Mouse (Mus musculus): ENCODE measurements around the gene Gm44579. TPM values are rescaled to one million over a fixed set of nuclear protein-coding genes. Genes with fewer than 3 reads are reported as not detected.

Gm44579 gene
- polyA plus RNA-seq, 1 experiment from 2014 or later: not detected

DNA sequence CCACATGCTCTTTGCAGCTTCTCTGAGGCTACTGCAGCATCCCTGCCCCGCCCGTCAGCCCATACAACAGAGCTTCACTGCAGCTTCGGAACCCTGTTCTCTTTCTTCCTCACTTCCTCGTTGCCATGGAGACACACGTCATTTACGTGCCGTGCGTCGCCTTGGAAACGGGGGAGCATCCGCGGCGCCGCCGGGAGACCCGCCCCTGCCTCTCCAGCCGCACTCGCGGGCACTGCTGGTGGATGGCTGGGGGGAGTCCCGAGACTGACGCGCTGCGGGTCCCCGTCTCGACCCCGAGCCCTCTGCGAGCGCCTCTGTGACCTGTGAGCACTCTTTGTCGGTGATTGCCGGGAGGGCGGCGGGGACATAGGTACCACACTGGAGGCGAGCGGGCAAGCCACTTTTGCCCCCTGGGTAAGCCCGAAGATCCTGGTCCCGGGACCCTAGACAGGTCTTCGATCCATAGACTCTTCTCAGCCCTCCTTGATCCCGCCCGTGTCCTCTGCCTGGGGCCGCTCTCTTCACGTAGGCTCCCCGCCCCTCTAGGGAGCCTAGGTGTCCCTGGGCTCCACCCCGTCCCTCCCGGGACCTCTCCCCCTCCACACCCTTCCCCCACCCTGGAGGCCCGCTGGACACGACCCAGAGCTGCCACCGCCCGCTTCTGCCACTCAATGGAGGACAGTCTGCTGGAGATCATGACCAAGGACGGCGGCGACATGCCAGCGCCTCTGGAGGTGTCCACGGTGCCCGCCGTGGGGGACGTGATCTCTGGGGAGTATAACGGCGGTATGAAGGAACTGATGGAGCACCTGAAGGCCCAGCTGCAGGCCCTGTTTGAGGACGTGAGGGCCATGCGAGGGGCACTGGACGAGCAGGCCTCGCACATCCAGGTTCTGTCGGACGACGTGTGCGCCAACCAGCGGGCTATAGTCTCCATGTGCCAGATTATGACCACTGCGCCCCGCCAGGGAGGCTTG is 52.8 kb downstream of the Gm44579 start:
- Histone ChIP-seq H3K27ac (replicated peaks) (no peak overlapping the region), H3K27me3 (peaks cover 96% of the 10 kb centered on the region), H3K36me3 (replicated peaks) (no peaks in the 10 kb centered on the region), H3K9me3 (replicated peaks) (no peaks in the 10 kb centered on the region), H3K9ac (no peak overlapping the region), H3K4me1 (replicated peaks) (0 out of 2 replicates have a peak, but pooled peaks cover 3% of the 10 kb centered on the region), H3K4me2 (peak overlapping the region; percentile 30; the same call in 1 of the 2 replicates), H3K4me3 (replicated peaks) (0 out of 2 replicates have a peak overlapping the region, but pooled peaks have one; percentile 8)
- ATAC-seq (ENCODE audit: insufficient read depth): no peak
- WGBS (ENCODE audit: insufficient replicate concordance): 3% methylated on average over 69 of the region's 69 CpGs

DNA sequence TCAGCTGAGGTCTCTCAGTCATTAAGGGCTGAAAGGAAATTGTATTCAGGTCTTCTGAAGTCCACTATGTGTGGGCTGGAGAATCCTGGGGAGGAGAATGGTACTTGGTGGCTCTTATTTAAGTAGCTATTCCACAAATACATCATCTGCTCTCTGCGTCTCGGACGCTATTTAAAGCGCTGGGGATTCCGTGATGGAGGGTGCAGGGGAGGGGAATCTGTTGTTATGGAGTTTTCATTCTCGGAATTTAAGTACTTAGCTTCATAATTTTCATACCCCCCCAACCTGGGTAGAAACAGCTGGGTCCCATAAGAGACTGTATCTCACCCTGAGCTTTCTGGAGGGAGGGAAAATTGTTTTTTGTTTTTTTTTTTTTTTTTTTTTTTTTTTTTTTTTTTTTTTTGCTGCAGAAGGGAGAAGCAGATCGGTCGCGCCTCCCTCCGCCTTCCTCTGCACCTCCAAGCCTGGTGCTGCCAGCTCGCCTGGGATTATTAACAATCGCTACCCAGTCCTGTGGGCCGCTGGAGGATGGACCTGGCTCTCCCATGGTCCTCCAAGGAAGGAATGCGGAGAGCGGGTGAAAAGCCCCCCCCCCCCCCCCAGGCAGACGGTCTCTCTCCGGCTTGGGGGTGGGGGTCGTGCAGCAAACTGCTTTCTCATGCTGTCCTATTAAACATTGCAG is 53.7 kb downstream of the Gm44579 start, which contains the start of gene Ccdc184:
TSS of gene Ccdc184 (plus strand) at position 196 of the 682 bp plus-strand sequence.
- H3K4me3 ChIP-seq (replicated peaks): 0 out of 2 replicates have a peak within 1 kb of the TSS, but pooled peaks have one; percentile 8
- H3K36me3 ChIP-seq (replicated peaks): no peaks in the 10 kb centered on the region
- no peaks in the 10 kb centered on the region for H3K9me3 ChIP-seq (replicated peaks)
- H3K27me3 ChIP-seq: peaks cover 88% of the 10 kb centered on the region
- ATAC-seq (ENCODE audit: insufficient read depth): no peak
- no peak within 1 kb of the TSS for H3K9ac ChIP-seq
- 7% methylated on average over 18 of the region's 18 CpGs for WGBS (ENCODE audit: insufficient replicate concordance)
- no peak within 1 kb of the TSS for H3K27ac ChIP-seq (replicated peaks)
- peak within 1 kb of the TSS; percentile 30; the same call in 1 of the 2 replicates for H3K4me2 ChIP-seq
- H3K4me1 ChIP-seq (replicated peaks): 0 out of 2 replicates have a peak, but pooled peaks cover 3% of the 10 kb centered on the region

- H3K4me2 ChIP-seq: no peak within 1 kb of the TSS
- H3K9me3 ChIP-seq (replicated peaks): no peaks in the 10 kb centered on the region
- 57% methylated on average over 5 of the region's 5 CpGs for WGBS (ENCODE audit: insufficient replicate concordance)
- no peaks in the 10 kb centered on the region for H3K36me3 ChIP-seq (replicated peaks)
- ATAC-seq (ENCODE audit: insufficient read depth): no peak
- no peak within 1 kb of the TSS for H3K27ac ChIP-seq (replicated peaks)
- no peak within 1 kb of the TSS for H3K4me3 ChIP-seq (replicated peaks)
- H3K9ac ChIP-seq: no peak within 1 kb of the TSS
- 0 out of 2 replicates have a peak, but pooled peaks cover 3% of the 10 kb centered on the region for H3K4me1 ChIP-seq (replicated peaks)
- H3K27me3 ChIP-seq: peaks cover 76% of the 10 kb centered on the region
Observed at GRCm38 (mm10) chr15:98165525-98165924, 55.3 kb downstream of the Gm44579 start, which contains the start of gene Asb8. Asb8 (minus strand) TSS chr15:98165625.

DNA sequence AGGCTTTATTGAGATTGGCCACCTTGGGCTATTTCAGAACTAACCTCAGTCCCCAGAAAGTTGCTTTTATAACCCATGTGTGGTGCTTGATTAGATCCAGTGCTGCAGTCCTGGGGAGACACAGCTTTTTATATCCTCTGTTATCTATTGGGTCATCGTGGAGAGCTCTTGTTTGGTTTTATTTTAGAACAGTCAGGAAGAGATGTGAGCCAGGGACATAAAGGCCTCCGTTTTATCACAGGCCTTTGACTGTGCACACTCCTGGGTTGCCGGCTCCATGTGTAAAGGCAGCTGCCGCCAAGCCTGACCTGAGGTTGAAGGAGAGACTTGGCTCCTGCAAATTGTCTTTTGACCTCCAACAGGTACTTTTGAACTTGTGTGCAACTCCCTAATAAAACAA is 58.2 kb downstream of the Gm44579 start:
- Histone ChIP-seq H3K4me1 (replicated peaks) (0 out of 2 replicates have a peak, but pooled peaks cover under 1% of the 10 kb centered on the region), H3K36me3 (replicated peaks) (no peaks in the 10 kb centered on the region), H3K4me2 (no peak overlapping the region), H3K9ac (no peak overlapping the region), H3K27ac (replicated peaks) (no peak overlapping the region), H3K9me3 (replicated peaks) (no peaks in the 10 kb centered on the region), H3K4me3 (replicated peaks) (no peak overlapping the region), H3K27me3 (peaks cover 47% of the 10 kb centered on the region)
- no peak for ATAC-seq (ENCODE audit: insufficient read depth)
- WGBS (ENCODE audit: insufficient replicate concordance): 46% methylated on average over 4 of the region's 4 CpGs

DNA sequence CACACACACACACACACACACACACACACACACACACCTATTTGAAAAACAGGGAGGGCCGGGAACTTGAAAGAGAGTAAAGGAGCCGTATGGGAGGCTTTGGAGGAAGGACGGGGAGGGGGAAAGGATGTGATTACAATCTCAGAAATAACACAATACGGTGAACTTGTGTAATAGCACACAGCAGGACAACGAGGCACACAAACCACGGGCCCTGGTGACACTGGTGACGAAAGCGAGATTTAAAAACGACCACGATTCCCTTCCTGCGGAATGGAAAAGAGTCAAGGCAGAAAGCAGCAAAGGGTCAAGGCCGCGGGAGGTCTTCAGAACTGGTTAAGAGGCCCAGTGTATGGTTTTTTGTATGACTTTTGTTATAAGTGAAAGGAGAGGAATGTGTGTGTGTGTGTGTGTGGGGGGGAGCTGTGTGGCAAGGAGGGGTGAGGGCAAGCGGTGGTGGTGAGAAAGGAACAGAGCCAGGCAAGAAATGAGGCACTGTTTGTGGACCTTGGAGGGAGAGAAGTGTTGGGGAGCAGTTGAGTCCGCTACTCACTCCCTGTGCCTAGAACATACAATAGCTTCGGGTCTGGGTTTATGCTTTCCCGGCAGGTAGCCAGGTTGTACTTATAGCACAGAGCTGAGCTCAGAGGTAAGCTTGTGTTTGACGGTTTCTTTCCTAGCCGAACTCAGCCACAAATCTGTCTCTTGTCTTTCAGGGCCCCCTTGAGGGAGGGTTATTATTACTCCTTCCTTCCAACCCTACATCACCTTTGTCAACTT is 59.6 kb downstream of the Gm44579 start:
- Histone ChIP-seq H3K9me3 (replicated peaks) (no peaks in the 10 kb centered on the region), H3K9ac (no peak overlapping the region), H3K36me3 (replicated peaks) (no peaks in the 10 kb centered on the region), H3K4me1 (replicated peaks) (no peaks in the 10 kb centered on the region), H3K4me2 (no peak overlapping the region), H3K27ac (replicated peaks) (no peak overlapping the region), H3K27me3 (peaks cover 33% of the 10 kb centered on the region), H3K4me3 (replicated peaks) (no peak overlapping the region)
- 50% methylated on average over 19 of the region's 19 CpGs for WGBS (ENCODE audit: insufficient replicate concordance)
- ATAC-seq (ENCODE audit: insufficient read depth): no peak

- H3K9me3 ChIP-seq (replicated peaks): no peaks in the 10 kb centered on the region
- 0 out of 2 replicates have a peak, but pooled peaks cover 4% of the 10 kb centered on the region for H3K27me3 ChIP-seq
- H3K4me3 ChIP-seq (replicated peaks): no peak overlapping the region
- no peaks in the 10 kb centered on the region for H3K36me3 ChIP-seq (replicated peaks)
- 25% methylated on average over 1 of the region's 1 CpGs for WGBS (ENCODE audit: insufficient replicate concordance)
- H3K27ac ChIP-seq (replicated peaks): no peak overlapping the region
- H3K9ac ChIP-seq: no peak overlapping the region
- no peaks in the 10 kb centered on the region for H3K4me1 ChIP-seq (replicated peaks)
- no peak overlapping the region for H3K4me2 ChIP-seq
- ATAC-seq (ENCODE audit: insufficient read depth): no peak
Observed at GRCm38 (mm10) chr15:98157253-98157652, 63.5 kb downstream of the Gm44579 start.

GRCm38 (mm10) chr15:98155944-98156343 is 64.8 kb downstream of the Gm44579 start:
- Histone ChIP-seq H3K36me3 (replicated peaks) (no peaks in the 10 kb centered on the region), H3K4me1 (replicated peaks) (no peaks in the 10 kb centered on the region), H3K27ac (replicated peaks) (no peak overlapping the region), H3K9me3 (replicated peaks) (no peaks in the 10 kb centered on the region), H3K4me2 (no peak overlapping the region), H3K4me3 (replicated peaks) (no peak overlapping the region), H3K9ac (no peak overlapping the region), H3K27me3 (no peaks in the 10 kb centered on the region)
- ATAC-seq (ENCODE audit: insufficient read depth): no peak
- WGBS (ENCODE audit: insufficient replicate concordance): 49% methylated on average over 4 of the region's 4 CpGs

- Histone ChIP-seq H3K27me3 (no peaks in the 10 kb centered on the region), H3K4me2 (no peak overlapping the region), H3K9ac (no peak overlapping the region), H3K4me1 (replicated peaks) (no peaks in the 10 kb centered on the region), H3K27ac (replicated peaks) (no peak overlapping the region), H3K4me3 (replicated peaks) (no peak overlapping the region), H3K9me3 (replicated peaks) (no peaks in the 10 kb centered on the region), H3K36me3 (replicated peaks) (no peaks in the 10 kb centered on the region)
- ATAC-seq (ENCODE audit: insufficient read depth): no peak
- 75% methylated on average over 5 of the region's 5 CpGs for WGBS (ENCODE audit: insufficient replicate concordance)
Observed at GRCm38 (mm10) chr15:98155272-98155671, 65.5 kb downstream of the Gm44579 start.

DNA sequence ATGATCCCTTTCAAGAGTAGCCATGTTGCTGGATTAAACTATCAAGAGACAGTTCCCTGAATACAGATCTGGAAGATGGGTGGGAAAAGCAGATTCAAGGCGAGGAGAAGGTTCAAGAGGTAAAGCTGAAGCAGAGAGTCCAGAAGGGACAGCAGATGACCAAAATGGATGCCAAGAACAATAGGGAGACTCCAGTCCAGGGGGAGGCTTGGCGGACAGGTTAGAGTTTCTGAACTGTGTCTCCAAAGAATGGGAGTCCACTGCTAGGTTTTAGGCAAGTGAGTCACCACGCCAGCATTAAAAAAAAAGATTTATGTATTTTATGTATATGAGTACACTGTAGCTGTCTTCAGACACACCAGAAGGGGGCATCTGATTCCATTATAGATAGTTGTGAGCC is 66.1 kb downstream of the Gm44579 start:
- WGBS (ENCODE audit: insufficient replicate concordance): 68% methylated on average over 3 of the region's 3 CpGs
- ATAC-seq (ENCODE audit: insufficient read depth): no peak

GRCm38 (mm10) chr15:98154146-98154545 is 66.6 kb downstream of the Gm44579 start:
- 45% methylated on average over 4 of the region's 4 CpGs for WGBS (ENCODE audit: insufficient replicate concordance)
- Histone ChIP-seq H3K4me2 (no peak overlapping the region), H3K4me1 (replicated peaks) (no peaks in the 10 kb centered on the region), H3K4me3 (replicated peaks) (no peak overlapping the region), H3K9ac (no peak overlapping the region), H3K9me3 (replicated peaks) (no peaks in the 10 kb centered on the region), H3K36me3 (replicated peaks) (no peaks in the 10 kb centered on the region), H3K27me3 (no peaks in the 10 kb centered on the region), H3K27ac (replicated peaks) (no peak overlapping the region)
- ATAC-seq (ENCODE audit: insufficient read depth): no peak

More for the DNA sequence above, 66.1 kb downstream of the Gm44579 start:
- no peak overlapping the region for H3K27ac ChIP-seq (replicated peaks)
- no peaks in the 10 kb centered on the region for H3K27me3 ChIP-seq
- H3K4me2 ChIP-seq: no peak overlapping the region
- H3K4me1 ChIP-seq (replicated peaks): no peaks in the 10 kb centered on the region
- H3K9ac ChIP-seq: no peak overlapping the region
- no peaks in the 10 kb centered on the region for H3K36me3 ChIP-seq (replicated peaks)
- H3K4me3 ChIP-seq (replicated peaks): no peak overlapping the region
- no peaks in the 10 kb centered on the region for H3K9me3 ChIP-seq (replicated peaks)

All from liver, embryonic 15.5 days (tissue).